Mouse (Mus musculus) kidney, embryonic 16.5 days (tissue): Measurements from ENCODE around the gene Map3k11. TPM values are rescaled to one million over a fixed set of nuclear protein-coding genes. Genes with fewer than 3 reads are reported as not detected.
"Not testable (repeated sequence)": the region's sequence is repeated elsewhere in the genome, so short reads cannot be mapped to it uniquely, and the experiment has no call there.

Experiments
- ATAC-seq: fragments of 200-750 bp; cut with Nextera tagmentation; 2 replicates; pipeline ENCODE4 v1.8.0; 2017; ENCODE audit warnings: moderate TSS enrichment; ENCODE audit not compliant: low FRiP score, low TSS enrichment
- H3K27ac ChIP-seq: fragments of 300-500 bp; sonication (generic); 2 replicates; pipeline ENCODE4 v1.5.1; 2014; ENCODE audit warnings: low read length
- H3K27me3 ChIP-seq: fragments of 300-500 bp; sonication (generic); 2 replicates; pipeline ENCODE4 v1.6.1; 2014; ENCODE audit warnings: low read length, control low read depth, mixed read lengths; ENCODE audit not compliant: insufficient read depth
- H3K36me3 ChIP-seq: fragments of 300-500 bp; sonication (generic); 2 replicates; pipeline ENCODE4 v1.6.1; 2014; ENCODE audit warnings: low read length, control low read depth, mixed read lengths; ENCODE audit not compliant: insufficient read depth
- H3K4me1 ChIP-seq: fragments of 300-500 bp; sonication (generic); 2 replicates; pipeline ENCODE4 v1.6.1; 2014; ENCODE audit warnings: low read length, control low read depth, mixed read lengths; ENCODE audit not compliant: insufficient read depth
- H3K4me2 ChIP-seq: fragments of 300-500 bp; sonication (generic); replicated peaks from 2 replicates; pipeline ENCODE4 v1.6.1; 2014; ENCODE audit warnings: low read depth, low read length
- H3K4me3 ChIP-seq: fragments of 300-500 bp; sonication (generic); 2 replicates; pipeline ENCODE4 v1.5.1; 2014; ENCODE audit warnings: mild to moderate bottlenecking, low read length
- H3K9ac ChIP-seq: fragments of 300-500 bp; sonication (generic); replicated peaks from 2 replicates; pipeline ENCODE4 v1.6.1; 2014; ENCODE audit warnings: low read length
- H3K9me3 ChIP-seq: fragments of 300-500 bp; sonication (generic); 2 replicates; pipeline ENCODE4 v1.6.1; 2016; ENCODE audit warnings: low read length, control low read depth
- WGBS: fragments of 180-500 bp; shearing (Covaris S2); extraction: QIAGEN DNeasy Blood & Tissue Kit; methylation state at CpG from one replicate; pipeline ENCODE4 v1.1.7; 2014; 5-methylcytosine and 5-hydroxymethylcytosine counted together
- polyA plus RNA-seq: library from polyadenylated mRNA; unstranded; fragments of >200 nt; fragmentation: Nextera tagmentation; extraction: Ambion mirVana; gene quantifications from 2 replicates; pipeline ENCODE4 v1.2.1, GENCODE M21; 2015

Map3k11 gene
- polyA plus RNA-seq, 1 experiment from 2014 or later = 43.8 TPM

DNA sequence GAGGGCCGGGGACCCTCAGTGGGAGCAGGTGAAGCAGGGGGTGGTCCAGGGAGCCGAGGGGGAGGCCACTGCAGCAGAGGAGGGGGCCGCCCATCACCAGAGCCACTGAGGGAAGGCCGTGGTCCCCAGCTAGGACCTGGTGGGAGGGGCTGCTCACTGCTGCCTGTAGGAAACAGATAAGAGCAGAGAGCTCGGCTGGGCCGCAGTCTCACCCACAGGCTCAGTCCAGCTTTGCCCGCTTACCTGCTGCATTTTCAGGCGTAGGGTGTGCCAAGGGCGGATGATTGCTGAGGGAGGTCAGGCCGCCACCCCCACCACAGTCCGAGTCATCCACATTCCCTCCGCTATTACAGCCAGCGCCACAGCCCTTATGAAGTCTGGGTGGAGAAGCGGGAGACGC lies 23.1 kb upstream of the Map3k11 start:
- Histone ChIP-seq H3K27ac (no peak overlapping the region), H3K36me3 (peaks cover 32% of the 10 kb centered on the region), H3K27me3 (no peaks in the 10 kb centered on the region), H3K4me2 (no peak overlapping the region), H3K4me1 (peaks cover 27% of the 10 kb centered on the region), H3K4me3 (no peak overlapping the region), H3K9ac (no peak overlapping the region), H3K9me3 (no peaks in the 10 kb centered on the region)
- no peak for ATAC-seq
- 92% methylated on average over 15 of the region's 15 CpGs for WGBS

DNA sequence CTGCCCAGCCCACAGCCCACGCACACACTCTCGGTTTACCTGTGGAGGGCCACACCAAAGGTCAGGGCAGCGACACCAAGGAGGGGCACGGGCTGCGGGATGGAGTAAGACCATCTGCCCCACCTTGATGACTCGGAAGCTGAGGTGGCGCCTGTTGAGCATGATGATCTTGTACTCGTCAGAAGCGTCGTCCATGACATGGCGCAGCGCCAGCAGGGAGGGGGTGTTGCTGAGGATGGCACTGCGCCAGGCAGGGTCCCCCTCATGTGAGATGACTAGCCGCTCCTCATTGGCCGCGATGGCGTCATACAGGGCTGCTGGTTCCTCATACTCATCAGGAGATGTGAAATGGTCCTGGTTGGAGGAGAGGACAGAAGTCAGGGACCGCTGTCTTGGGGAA lies 22.2 kb upstream of the Map3k11 start:
- Histone ChIP-seq H3K27me3 (no peaks in the 10 kb centered on the region), H3K36me3 (peaks cover 39% of the 10 kb centered on the region), H3K27ac (no peak overlapping the region), H3K9me3 (no peaks in the 10 kb centered on the region), H3K4me1 (peaks cover 25% of the 10 kb centered on the region), H3K9ac (no peak overlapping the region), H3K4me3 (no peak overlapping the region), H3K4me2 (no peak overlapping the region)
- WGBS = 91% methylated on average over 18 of the region's 18 CpGs
- no peak for ATAC-seq

DNA sequence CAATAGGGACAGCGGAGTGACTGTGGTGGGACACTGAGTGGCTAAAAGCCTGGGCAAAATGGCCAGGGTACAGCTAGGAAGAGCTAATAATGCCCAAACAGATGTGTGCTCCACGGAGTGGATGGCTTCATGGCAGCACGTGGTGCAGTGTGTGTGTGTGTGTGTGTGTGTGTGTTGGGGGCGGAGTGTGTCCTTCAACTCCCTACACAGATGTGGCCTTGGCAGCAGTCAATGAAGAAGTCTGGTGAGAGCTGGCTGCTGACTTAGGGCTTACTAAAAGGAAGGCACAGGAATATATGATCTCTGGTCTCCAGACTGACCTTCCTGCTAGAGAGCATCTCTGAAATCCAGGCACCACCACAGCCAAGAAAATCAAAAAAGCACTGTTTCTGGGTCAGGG lies 20.2 kb upstream of the Map3k11 start:
- H3K4me1 ChIP-seq = peaks cover 7% of the 10 kb centered on the region
- H3K27me3 ChIP-seq = no peaks in the 10 kb centered on the region
- H3K9ac ChIP-seq = no peak overlapping the region
- no peak overlapping the region for H3K4me3 ChIP-seq
- no peak overlapping the region for H3K27ac ChIP-seq
- peaks cover 59% of the 10 kb centered on the region for H3K36me3 ChIP-seq
- 94% methylated on average over 4 of the region's 4 CpGs for WGBS
- H3K9me3 ChIP-seq = no peaks in the 10 kb centered on the region
- ATAC-seq = no peak
- H3K4me2 ChIP-seq = no peak overlapping the region

GRCm38 (mm10) chr19:5680432-5680831 lies 8.1 kb upstream of the Map3k11 start:
- Histone ChIP-seq H3K9ac (no peak overlapping the region), H3K4me2 (no peak overlapping the region), H3K4me1 (no peaks in the 10 kb centered on the region), H3K36me3 (peaks cover 72% of the 10 kb centered on the region), H3K4me3 (no peak overlapping the region), H3K9me3 (no peaks in the 10 kb centered on the region), H3K27ac (no peak overlapping the region; the same call in 1 of the 2 replicates), H3K27me3 (no peaks in the 10 kb centered on the region)
- no peak for ATAC-seq
- whole genome bisulfite sequencing = 47% methylated on average over 4 of the region's 4 CpGs

DNA sequence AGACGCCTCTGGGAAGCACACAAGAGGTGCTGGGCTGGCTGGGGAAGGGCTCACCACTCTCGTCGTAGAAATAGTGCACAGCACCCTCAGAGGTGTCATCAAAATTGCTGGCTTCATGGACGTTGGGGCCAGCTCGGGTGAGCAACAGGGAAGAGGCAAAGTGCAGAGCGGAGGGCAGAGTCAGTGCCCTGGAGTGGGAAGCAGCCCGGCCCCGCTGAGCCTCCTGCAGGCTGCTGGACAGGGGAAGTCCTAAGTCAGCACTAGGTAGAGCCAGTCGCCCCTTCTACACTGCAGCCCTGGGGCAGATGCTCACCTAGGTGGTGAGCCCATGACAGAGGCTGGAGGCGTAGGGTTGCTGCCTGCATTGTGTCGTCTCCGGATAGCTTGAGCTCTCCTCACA lies 4.3 kb upstream of the Map3k11 start:
- Histone ChIP-seq H3K36me3 (peaks cover 55% of the 10 kb centered on the region), H3K9me3 (no peaks in the 10 kb centered on the region), H3K27ac (no peak overlapping the region), H3K9ac (no peak overlapping the region), H3K4me3 (no peak overlapping the region), H3K27me3 (no peaks in the 10 kb centered on the region), H3K4me1 (peaks cover 10% of the 10 kb centered on the region), H3K4me2 (no peak overlapping the region)
- 90% methylated on average over 12 of the region's 12 CpGs for WGBS
- no peak for ATAC-seq

- H3K9me3 ChIP-seq = no peaks in the 10 kb centered on the region
- no peak overlapping the region for H3K4me2 ChIP-seq
- H3K36me3 ChIP-seq = peaks cover 48% of the 10 kb centered on the region
- H3K4me3 ChIP-seq = no peak overlapping the region
- ATAC-seq = no peak
- peaks cover 10% of the 10 kb centered on the region for H3K4me1 ChIP-seq
- WGBS = 95% methylated on average over 13 of the region's 13 CpGs
- no peak overlapping the region for H3K27ac ChIP-seq
- H3K27me3 ChIP-seq = no peaks in the 10 kb centered on the region
- no peak overlapping the region for H3K9ac ChIP-seq
Observed at GRCm38 (mm10) chr19:5684985-5685384, 3.6 kb upstream of the Map3k11 start.

DNA sequence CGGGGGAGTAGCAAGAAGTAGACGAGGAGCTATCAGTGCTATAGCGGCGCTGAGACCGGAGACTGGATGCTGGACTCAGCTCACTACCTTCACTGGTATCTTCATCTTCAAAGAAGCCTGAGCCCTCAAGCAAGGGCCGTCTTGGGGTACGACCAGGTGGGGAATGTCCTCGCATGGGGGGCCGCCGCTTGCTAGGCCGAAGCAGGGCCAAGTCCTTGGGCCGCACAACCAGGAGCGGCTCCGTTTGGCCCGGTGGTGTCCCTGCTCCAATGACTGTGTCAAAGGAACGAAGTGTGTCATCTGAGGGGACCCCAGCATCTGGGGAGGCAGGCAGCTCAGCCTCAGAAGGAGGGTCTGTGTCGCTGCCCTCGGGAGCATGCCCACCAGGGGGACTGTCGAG lies 3.1 kb upstream of the Map3k11 start:
- 95% methylated on average over 19 of the region's 19 CpGs for WGBS
- H3K27ac ChIP-seq = no peak overlapping the region
- H3K4me2 ChIP-seq = no peak overlapping the region
- H3K36me3 ChIP-seq = peaks cover 47% of the 10 kb centered on the region
- no peak overlapping the region for H3K9ac ChIP-seq
- H3K9me3 ChIP-seq = no peaks in the 10 kb centered on the region
- ATAC-seq = no peak
- H3K4me1 ChIP-seq = peaks cover 14% of the 10 kb centered on the region
- no peaks in the 10 kb centered on the region for H3K27me3 ChIP-seq
- no peak overlapping the region for H3K4me3 ChIP-seq

DNA sequence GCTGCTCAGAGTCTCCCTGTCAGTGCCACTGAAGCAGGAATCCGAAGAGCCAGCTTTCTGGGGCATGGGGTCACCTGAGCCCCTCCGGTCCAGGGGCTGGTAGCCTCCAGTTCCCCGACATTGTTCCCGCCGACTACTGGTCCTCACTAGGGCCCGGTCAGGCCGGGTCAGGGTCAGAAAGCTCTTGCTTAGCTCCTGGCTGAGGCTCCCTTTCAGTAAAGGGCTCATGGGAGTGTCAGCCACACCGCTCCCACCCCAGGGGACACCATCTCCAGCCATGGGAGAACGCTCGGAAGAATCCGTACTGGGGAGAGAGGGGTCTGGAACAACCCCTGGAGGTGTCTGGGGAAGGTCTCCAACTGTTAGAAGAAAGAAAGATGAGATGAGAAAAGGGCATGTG lies 2.7 kb upstream of the Map3k11 start:
- Histone ChIP-seq H3K4me1 (peaks cover 18% of the 10 kb centered on the region), H3K4me2 (no peak overlapping the region), H3K27me3 (no peaks in the 10 kb centered on the region), H3K9ac (no peak overlapping the region), H3K9me3 (no peaks in the 10 kb centered on the region), H3K4me3 (no peak overlapping the region), H3K27ac (no peak overlapping the region), H3K36me3 (peaks cover 47% of the 10 kb centered on the region)
- no peak for ATAC-seq
- WGBS = 94% methylated on average over 11 of the region's 11 CpGs

DNA sequence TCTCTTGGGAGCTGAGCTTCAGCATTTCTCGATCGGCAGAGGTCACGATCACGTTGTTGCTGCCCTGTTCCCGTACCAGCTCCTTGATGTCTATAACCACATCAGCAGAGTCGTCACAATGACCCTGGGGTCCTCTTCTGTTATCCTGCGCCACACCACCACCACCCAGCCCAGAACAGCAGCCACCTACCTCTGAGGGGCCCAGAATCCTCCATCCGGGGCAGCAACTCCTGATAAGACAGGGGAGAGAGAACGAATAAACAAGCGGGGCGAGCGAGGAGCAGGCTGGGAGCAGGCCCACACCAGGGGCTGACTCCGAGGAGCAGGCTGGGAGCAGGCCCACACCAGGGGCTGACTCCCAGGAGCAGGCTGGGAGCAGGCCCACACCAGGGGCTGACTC lies 2.1 kb upstream of the Map3k11 start:
- 92% methylated on average over 13 of the region's 13 CpGs for WGBS
- no peak overlapping the region for H3K4me3 ChIP-seq
- no peaks in the 10 kb centered on the region for H3K9me3 ChIP-seq
- H3K27me3 ChIP-seq = no peaks in the 10 kb centered on the region
- H3K27ac ChIP-seq = no peak overlapping the region
- H3K4me1 ChIP-seq = peaks cover 24% of the 10 kb centered on the region
- no peak overlapping the region for H3K9ac ChIP-seq
- ATAC-seq = no peak
- H3K4me2 ChIP-seq = no peak overlapping the region
- H3K36me3 ChIP-seq = peaks cover 46% of the 10 kb centered on the region

DNA sequence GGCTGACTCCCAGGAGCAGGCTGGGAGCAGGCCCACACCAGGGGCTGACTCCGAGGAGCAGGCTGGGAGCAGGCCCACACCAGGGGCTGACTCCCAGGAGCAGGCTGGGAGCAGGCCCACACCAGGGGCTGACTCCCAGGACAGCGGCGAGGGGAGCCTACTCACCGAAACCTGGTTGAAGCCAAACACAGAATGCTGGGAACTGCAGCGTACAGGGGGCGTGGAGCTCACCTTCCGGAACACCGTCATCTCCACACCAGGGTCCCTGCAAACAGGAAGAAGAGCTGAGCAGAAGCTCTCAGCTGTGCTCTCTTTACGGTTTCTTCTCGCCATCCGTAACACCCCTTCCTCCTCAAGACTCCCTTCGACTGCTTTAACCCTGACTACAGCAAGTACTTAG lies 1.6 kb upstream of the Map3k11 start:
- WGBS = 86% methylated on average over 12 of the region's 12 CpGs
- 0 out of 2 replicates have a peak overlapping the region, but pooled peaks have one; percentile 86 for H3K9ac ChIP-seq
- not testable (repeated sequence) for H3K27me3 ChIP-seq, H3K27ac ChIP-seq, H3K4me3 ChIP-seq, H3K4me2 ChIP-seq, ATAC-seq, H3K9me3 ChIP-seq
- peaks cover 29% of the 10 kb centered on the region for H3K4me1 ChIP-seq
- peaks cover 48% of the 10 kb centered on the region for H3K36me3 ChIP-seq
